Mouse (Mus musculus) right cerebral cortex, adult 18-20 months (tissue): ENCODE data around the gene Tnfsf13.

ENCODE experiments used
- DNase-seq: peaks from one replicate; pipeline ENCODE4 v3.0.0; 2022; ENCODE audit warnings: mixed read lengths

The Tnfsf13 gene

GRCm38 (mm10) chr11:69680136-69680855 is 5.3 kb downstream of the Tnfsf13 start:
- no peak for DNase-seq

GRCm38 (mm10) chr11:69679144-69679543 is 6.4 kb downstream of the Tnfsf13 start:
- DNase-seq, result no peak

GRCm38 (mm10) chr11:69672211-69672706 is 13.3 kb downstream of the Tnfsf13 start, which contains the start of gene Eif4a1:
Eif4a1 (minus strand) TSS chr11:69672423.
- DNase-seq, result peak; percentile 100

- no peak for DNase-seq
Observed at GRCm38 (mm10) chr11:69671726-69672124, 13.9 kb downstream of the Tnfsf13 start.

GRCm38 (mm10) chr11:69670786-69671725 is 14.5 kb downstream of the Tnfsf13 start:
- DNase-seq, result peak; percentile 91

- no peak for DNase-seq
Observed at GRCm38 (mm10) chr11:69666665-69667005, 18.9 kb downstream of the Tnfsf13 start.

GRCm38 (mm10) chr11:69665961-69666664 is 19.5 kb downstream of the Tnfsf13 start, which contains the start of gene Cd68:
Cd68 (minus strand) TSS chr11:69666153.
- DNase-seq, result peak; percentile 78

GRCm38 (mm10) chr11:69665457-69665960 is 20.1 kb downstream of the Tnfsf13 start:
- DNase-seq, result no peak

- no peak for DNase-seq
Observed at GRCm38 (mm10) chr11:69664841-69665240, 20.7 kb downstream of the Tnfsf13 start.

- DNase-seq, result no peak
Observed at GRCm38 (mm10) chr11:69663795-69664194, 21.8 kb downstream of the Tnfsf13 start.

GRCm38 (mm10) chr11:69662967-69663671 is 22.5 kb downstream of the Tnfsf13 start:
- no peak for DNase-seq

GRCm38 (mm10) chr11:69662213-69662966 is 23.2 kb downstream of the Tnfsf13 start, which contains the start of gene Mpdu1:
Mpdu1 (minus strand) TSS chr11:69662642.
- peak; percentile 97 for DNase-seq

GRCm38 (mm10) chr11:69661221-69661881 is 24.2 kb downstream of the Tnfsf13 start:
- no peak for DNase-seq

- DNase-seq, result no peak
Observed at GRCm38 (mm10) chr11:69657462-69657881, 28.1 kb downstream of the Tnfsf13 start.

- DNase-seq, result no peak
Observed at GRCm38 (mm10) chr11:69656617-69657461, 28.7 kb downstream of the Tnfsf13 start.

GRCm38 (mm10) chr11:69656065-69656455 is 29.5 kb downstream of the Tnfsf13 start:
- no peak for DNase-seq

- DNase-seq, result peak; percentile 65
Observed at GRCm38 (mm10) chr11:69655264-69656064, 30.1 kb downstream of the Tnfsf13 start, which contains the start of gene Sox15. Sox15 (plus strand) TSS chr11:69655314.

GRCm38 (mm10) chr11:69654760-69655159 is 30.8 kb downstream of the Tnfsf13 start:
- no peak for DNase-seq

- DNase-seq, result no peak
Observed at GRCm38 (mm10) chr11:69653399-69653798, 32.2 kb downstream of the Tnfsf13 start.
